Mouse (Mus musculus) ES-E14 (cell line): ENCODE results near the gene Gm44596. TPM values are rescaled to one million over a fixed set of nuclear protein-coding genes. Genes with fewer than 3 reads are reported as not detected.
A peak's percentile ranks its signal among the peaks of the same experiment; 100 is the strongest.

ENCODE experiments used
- DNase-seq: peaks from one replicate; pipeline ENCODE4 v3.0.0-alpha.2; 2013; ENCODE audit warnings: low read depth, low spot score
- H3K27ac ChIP-seq: 2 replicates; pipeline ENCODE4 v1.5.1; 2012; ENCODE audit warnings: low read depth, mild to moderate bottlenecking, low read length, moderate library complexity, mixed read lengths; ENCODE audit not compliant: poor library complexity, insufficient read depth, severe bottlenecking
- H3K36me3 ChIP-seq: 2 replicates; pipeline ENCODE4 v1.6.1; 2012; ENCODE audit warnings: mild to moderate bottlenecking, low read length, moderate library complexity, mixed read lengths; ENCODE audit not compliant: control insufficient read depth, poor library complexity, insufficient read depth, severe bottlenecking
- H3K4me1 ChIP-seq, 2 experiments: fragments of 150-350 bp in 1 of 2; sonication (generic) in 1 of 2; 2 replicates each; pipeline ENCODE4 v1.6.1; 2012; ENCODE audit warnings: low read length in 2 of 2, mild to moderate bottlenecking in 1 of 2, mixed read lengths in 1 of 2; ENCODE audit not compliant: control insufficient read depth in 2 of 2, insufficient read depth in 2 of 2, poor library complexity in 1 of 2
- H3K4me3 ChIP-seq, 2 experiments: fragments of 150-350 bp in 1 of 2; sonication (generic) in 1 of 2; 2 replicates each; pipeline ENCODE4 v1.5.1; 2012; ENCODE audit warnings: low read length in 2 of 2, low read depth in 1 of 2, mild to moderate bottlenecking in 1 of 2, mixed read lengths in 1 of 2; ENCODE audit not compliant: insufficient read depth in 1 of 2, poor library complexity in 1 of 2, severe bottlenecking in 1 of 2
- H3K9ac ChIP-seq: 2 replicates; pipeline ENCODE4 v1.6.1; 2012; ENCODE audit warnings: low read depth, mild to moderate bottlenecking, low read length, mixed read lengths; ENCODE audit not compliant: poor library complexity, insufficient read depth, severe bottlenecking
- H3K9me3 ChIP-seq: fragments of 150-350 bp; sonication (generic); 2 replicates; pipeline ENCODE4 v1.6.1; 2012; ENCODE audit warnings: low read depth, mild to moderate bottlenecking, low read length; ENCODE audit not compliant: control insufficient read depth, insufficient read depth
- CHD2 ChIP-seq: IDR thresholded peaks from 2 replicates; pipeline ENCODE4 v1.6.1; 2014; ENCODE audit warnings: mild to moderate bottlenecking, low read depth, low read length, inconsistent platforms
- HCFC1 ChIP-seq: IDR thresholded peaks from 2 replicates; pipeline ENCODE4 v1.6.1; 2012; ENCODE audit warnings: low read length, inconsistent platforms, borderline replicate concordance; ENCODE audit not compliant: insufficient read depth
- MAFK ChIP-seq: IDR thresholded peaks from 2 replicates; pipeline ENCODE4 v1.6.1; 2014; ENCODE audit warnings: mild to moderate bottlenecking, low read depth, low read length, inconsistent platforms; ENCODE audit not compliant: insufficient read depth
- ZC3H11A ChIP-seq: IDR thresholded peaks from 2 replicates; pipeline ENCODE4 v1.6.1; 2012; ENCODE audit warnings: low read depth, mild to moderate bottlenecking, inconsistent platforms, low read length, borderline replicate concordance
- ZNF384 ChIP-seq: IDR thresholded peaks from 2 replicates; pipeline ENCODE4 v1.6.1; 2012; ENCODE audit warnings: low read depth, low read length, inconsistent platforms
- in situ Hi-C, 2 experiments: fragments of 600-800 bp; cut with MboI; formaldehyde crosslinking; loops; one replicate each; pipeline ENCODE4 v1.15.1; 2025; ENCODE audit warnings: low sequenced_read_pairs in 2 of 2, inconsistent platforms in 1 of 2; ENCODE audit not compliant: unreplicated experiment in 2 of 2
- total RNA-seq: library from RNA; depleted of rRNA; stranded (reverse); fragments of 300-350 nt; gene quantifications from 2 replicates; pipeline ENCODE4 v1.2.3, GENCODE M21; 2012

Gm44596 gene
- total RNA-seq, 1 experiment = not detected

GRCm38 (mm10) chr6:128438317-128438870 lies 63.1 kb downstream of the Gm44596 start, which contains the start of gene Fkbp4:
Gene Fkbp4 (minus strand): TSS chr6:128438677.
- peak within 1 kb of the TSS; percentile 54 for H3K27ac ChIP-seq
- in situ Hi-C loops = no loop called here
- H3K9ac ChIP-seq = peak within 1 kb of the TSS; percentile 89
- H3K4me1 ChIP-seq = peaks cover 10 to 20% of the 10 kb centered on the region in 2 experiments; a peak in 3 of 4 replicates
- H3K9me3 ChIP-seq = no peaks in the 10 kb centered on the region
- H3K36me3 ChIP-seq = peaks cover 32% of the 10 kb centered on the region
- DNase-seq = peak; percentile 87
- peak within 1 kb of the TSS; percentile 89 to 93 for H3K4me3 ChIP-seq
- peak; percentile 60; the same call in 1 of the 2 replicates for TF ChIP-seq HCFC1
- TF ChIP-seq MAFK = no peak

GRCm38 (mm10) chr6:128438871-128439341 lies 63.6 kb downstream of the Gm44596 start:
- H3K9me3 ChIP-seq = no peaks in the 10 kb centered on the region
- TF ChIP-seq HCFC1 (no peak), CHD2 (no peak), ZNF384 (no peak)
- DNase-seq = no peak
- H3K9ac ChIP-seq = peak overlapping the region; percentile 85
- H3K36me3 ChIP-seq = peaks cover 27% of the 10 kb centered on the region
- in situ Hi-C loops = no loop called here
- H3K4me1 ChIP-seq = peaks cover 8 to 20% of the 10 kb centered on the region in 2 experiments; a peak in 3 of 4 replicates
- H3K27ac ChIP-seq = peak overlapping the region; percentile 8; the same call in 1 of the 2 replicates
- peak overlapping the region; percentile 52 to 93 for H3K4me3 ChIP-seq

- Histone ChIP-seq H3K4me3 (no peak overlapping the region), H3K27ac (no peak overlapping the region), H3K36me3 (peaks cover 14% of the 10 kb centered on the region), H3K9me3 (no peaks in the 10 kb centered on the region), H3K4me1 (peaks cover 12 to 25% of the 10 kb centered on the region in 2 experiments), H3K9ac (no peak overlapping the region)
- TF ChIP-seq CHD2 = no peak
- no peak for TF ChIP-seq ZC3H11A
- no peak for TF ChIP-seq MAFK
- no peak for TF ChIP-seq HCFC1
- no peak for TF ChIP-seq ZNF384
- no peak for DNase-seq
- in situ Hi-C loops = no loop called here
Measured at GRCm38 (mm10) chr6:128440238-128440637, 64.9 kb downstream of the Gm44596 start.

GRCm38 (mm10) chr6:128445761-128446535 lies 70.6 kb downstream of the Gm44596 start:
- Histone ChIP-seq H3K9ac (peak overlapping the region; percentile 75; the same call in 1 of the 2 replicates), H3K27ac (peak overlapping the region; percentile 95), H3K36me3 (no peaks in the 10 kb centered on the region; the same call in 1 of the 2 replicates), H3K9me3 (no peaks in the 10 kb centered on the region), H3K4me1 (peaks cover 14 to 21% of the 10 kb centered on the region in 2 experiments), H3K4me3 (peak overlapping the region; percentile 14 to 28; a peak in 3 of 4 replicates)
- in situ Hi-C loops = no loop called here
- peak; percentile 83 for DNase-seq
- TF ChIP-seq HCFC1 (no peak), ZC3H11A (no peak), ZNF384 (no peak), CHD2 (no peak), MAFK (no peak)
